Mouse (Mus musculus): ENCODE results near the gene Phyhipl. TPM values are rescaled to one million over a fixed set of nuclear protein-coding genes. Genes with fewer than 3 reads are reported as not detected.
A peak's percentile ranks its signal among the peaks of the same experiment; 100 is the strongest.

Phyhipl gene
- under 1 TPM; 0.31 to 0.65 TPM for total RNA-seq (2021)
- long read RNA-seq, experiment 1, partial matches to known transcripts, result 0 of 1 reads
- long read RNA-seq, experiment 1, other reads (novel, unspliced or antisense), result 0 of 1 reads
- long read RNA-seq, experiment 2, result 0 reads

DNA sequence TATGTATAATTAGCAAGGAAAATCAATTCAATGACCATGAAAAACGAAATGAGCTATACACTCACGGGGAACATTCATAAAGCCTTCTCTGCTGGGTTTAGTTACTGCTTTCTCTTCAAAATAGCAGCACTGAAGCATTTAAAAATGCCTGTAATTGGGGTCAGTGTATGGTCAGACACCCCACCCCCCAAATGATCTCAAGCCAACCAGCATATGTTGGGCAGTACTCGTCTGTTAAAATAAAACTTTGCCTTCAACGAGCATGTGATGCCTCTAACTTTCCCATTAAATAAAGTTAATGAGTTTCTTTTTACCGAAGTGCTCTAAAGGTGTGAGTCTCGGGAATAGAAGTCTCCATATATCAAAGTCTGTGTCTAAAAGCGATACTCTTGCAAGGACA lies at the start of gene Phyhipl:
Phyhipl (minus strand) TSS at position 138 of the 400 bp plus-strand sequence.
- no peak for DNase-seq

DNA sequence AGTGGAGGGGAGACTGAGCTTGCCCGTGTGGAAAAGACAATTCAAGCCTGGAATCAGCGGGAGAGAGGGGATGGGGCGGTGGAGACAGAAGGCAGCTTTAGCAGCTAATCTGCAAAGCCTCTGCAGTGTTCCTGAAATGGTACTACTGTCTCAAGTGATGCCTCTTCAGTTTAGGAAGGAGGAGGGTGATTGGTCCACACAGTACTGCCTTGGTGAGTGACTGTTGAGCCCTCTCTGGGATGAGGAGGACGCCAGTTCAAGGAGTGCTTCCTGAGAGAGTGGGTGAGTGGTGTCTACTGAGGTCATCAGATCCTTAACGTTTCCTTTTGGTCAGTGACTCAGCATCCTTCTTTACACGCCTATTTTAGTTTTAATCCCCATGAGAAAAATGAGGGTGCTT lies 47.4 kb upstream of the Phyhipl start:
- no peak for DNase-seq

DNA sequence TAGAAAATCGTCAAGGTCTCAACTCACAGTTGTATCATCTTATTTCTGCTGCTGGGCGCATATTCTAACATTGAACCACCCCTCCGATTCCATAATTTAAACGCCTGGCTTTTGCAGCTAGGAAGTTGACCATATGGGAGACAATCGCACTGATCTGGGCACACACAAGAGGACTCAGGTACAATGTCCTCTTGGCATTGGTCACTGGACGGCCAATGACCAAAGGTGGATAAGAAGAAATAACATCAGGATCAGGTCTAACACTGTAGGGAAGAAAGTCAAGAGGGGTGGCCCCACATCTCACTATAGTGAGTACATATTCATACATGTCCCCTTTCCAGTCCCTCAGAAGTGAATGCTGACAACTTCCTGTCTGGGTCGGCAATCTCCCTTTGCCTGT lies 43.8 kb upstream of the Phyhipl start:
- DNase-seq, result no peak

DNA sequence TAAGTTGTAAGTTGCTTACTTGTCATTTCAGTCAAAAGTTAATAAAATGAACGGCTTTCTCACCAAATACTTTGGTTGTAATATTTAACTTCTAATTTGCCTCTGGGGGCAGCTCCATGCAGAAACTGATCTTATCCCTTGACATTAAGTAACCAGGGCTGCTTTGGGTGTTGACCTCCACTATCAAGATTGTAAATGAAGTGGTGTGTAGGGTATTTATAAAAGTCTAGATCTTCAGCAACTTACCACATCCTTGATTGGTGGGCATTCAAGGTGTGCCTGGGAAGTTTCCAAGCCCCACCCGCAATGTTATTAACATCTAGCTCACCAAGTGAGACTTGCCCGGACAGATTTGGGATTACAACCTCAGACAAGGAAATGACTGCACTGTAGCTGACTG lies 42.2 kb upstream of the Phyhipl start:
- no peak for DNase-seq

DNA sequence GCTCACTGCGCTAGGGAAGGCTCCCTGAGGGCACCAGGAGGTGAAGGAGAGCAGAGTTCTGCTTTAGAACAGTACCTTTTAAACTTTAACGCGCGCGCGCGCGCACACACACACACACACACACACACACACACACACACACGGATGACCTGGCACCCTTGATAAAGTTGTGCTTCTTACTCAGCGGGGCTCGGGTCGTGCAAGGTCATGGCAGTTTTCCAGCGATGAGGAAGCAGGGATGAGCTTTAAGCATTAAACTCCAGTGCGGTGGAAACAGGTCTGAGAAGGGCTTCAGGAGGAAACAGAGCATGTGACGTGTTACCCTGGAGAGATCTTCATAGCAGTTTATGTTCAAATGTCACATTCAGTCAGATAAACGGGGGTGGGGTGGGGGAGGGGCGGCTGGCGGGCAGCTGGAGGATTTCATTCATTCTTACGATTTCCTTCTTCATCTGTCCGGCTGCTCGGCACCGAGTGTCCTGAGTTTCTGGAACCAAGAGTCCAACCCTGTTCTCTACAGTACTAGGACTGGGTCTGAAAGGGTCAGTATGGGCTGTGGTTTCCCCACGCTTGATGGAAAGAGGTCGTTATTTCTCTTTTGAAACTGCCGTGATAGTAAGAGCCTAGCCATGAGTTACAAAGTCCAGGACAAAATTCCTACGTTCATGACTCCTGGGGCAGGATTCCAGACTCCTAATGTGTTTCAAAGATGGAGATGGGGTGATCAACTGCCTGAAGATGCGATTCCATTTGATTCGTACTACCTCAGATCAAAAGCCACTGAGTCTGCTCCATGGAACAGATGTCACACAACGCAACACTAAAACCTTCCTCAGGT lies 41.2 kb upstream of the Phyhipl start:
- peak; percentile 9 for DNase-seq

DNA sequence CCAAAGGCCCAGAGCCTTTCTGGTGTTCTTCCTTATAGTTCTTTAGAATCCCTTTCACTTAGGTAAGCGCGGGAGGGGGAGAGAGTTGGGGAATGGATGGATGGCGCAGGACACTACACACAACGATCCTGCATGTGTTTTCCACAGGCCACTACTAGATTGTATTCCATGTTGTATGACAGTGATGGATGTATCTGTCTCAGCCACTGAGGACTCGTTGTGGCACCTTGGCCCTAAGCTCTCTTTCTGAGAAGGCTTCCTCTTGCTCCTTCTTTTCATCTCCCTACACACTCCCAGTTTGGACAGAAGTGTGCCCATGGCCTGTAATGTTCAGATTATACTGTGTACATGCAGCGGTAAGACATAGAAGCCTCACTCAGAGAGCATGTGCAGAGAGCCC lies 33.6 kb upstream of the Phyhipl start:
- DNase-seq, result no peak

DNA sequence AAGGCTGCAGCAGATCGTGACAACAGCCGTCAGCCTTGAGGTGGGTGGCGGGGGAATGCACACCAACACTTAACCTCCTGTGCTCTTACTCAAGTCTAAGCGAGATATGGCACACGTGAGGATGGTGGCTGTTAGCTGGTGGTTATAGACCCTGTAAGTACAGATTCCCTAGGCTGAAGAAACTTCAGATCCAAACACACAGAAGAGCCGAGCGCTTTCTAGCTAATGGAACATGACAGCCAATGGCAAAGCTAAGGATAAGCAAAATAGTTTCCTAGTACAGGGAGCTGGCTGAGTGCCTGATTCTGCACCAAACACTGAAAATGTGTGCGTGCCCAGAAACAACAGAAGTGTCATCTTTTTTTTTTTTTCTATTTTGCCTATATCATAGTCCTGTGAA lies 33.1 kb upstream of the Phyhipl start:
- DNase-seq, result no peak

DNA sequence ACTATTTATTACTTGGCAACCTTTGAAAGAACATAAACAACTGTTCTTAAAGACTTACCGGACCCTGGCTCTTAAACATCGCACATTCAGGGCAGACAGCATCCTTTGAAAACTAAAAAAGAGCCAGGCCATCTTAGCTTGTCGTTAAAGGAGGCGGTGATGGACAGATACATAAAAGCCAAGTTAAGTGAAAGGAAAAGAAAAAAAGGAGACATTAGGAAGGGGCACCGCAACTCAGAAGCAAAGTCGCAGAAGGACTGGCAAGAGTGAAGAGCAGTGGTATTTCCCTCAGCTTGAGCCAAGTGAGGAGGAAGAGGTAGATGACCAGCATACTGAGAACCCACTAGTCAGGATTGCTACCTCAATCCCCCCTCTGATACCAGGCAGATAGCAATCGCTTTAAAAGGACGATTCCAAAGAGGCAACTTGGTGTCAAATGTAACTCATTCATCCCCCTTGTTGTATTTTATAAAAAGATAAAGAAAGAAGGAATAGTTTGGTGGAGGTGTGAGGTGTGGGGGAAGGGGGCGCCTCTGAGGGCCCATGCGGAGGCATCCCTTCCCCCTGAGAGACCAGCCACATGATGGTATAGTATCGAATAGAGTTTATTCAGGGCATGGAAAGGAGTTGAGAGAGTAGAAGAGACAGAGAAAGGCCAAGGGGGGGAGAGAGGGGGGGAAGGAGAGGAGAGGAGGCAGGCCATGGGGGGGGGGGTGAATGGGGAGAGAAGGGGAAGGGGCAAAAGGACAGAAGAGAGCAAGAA lies 31.4 kb upstream of the Phyhipl start:
- DNase-seq, result no peak

DNA sequence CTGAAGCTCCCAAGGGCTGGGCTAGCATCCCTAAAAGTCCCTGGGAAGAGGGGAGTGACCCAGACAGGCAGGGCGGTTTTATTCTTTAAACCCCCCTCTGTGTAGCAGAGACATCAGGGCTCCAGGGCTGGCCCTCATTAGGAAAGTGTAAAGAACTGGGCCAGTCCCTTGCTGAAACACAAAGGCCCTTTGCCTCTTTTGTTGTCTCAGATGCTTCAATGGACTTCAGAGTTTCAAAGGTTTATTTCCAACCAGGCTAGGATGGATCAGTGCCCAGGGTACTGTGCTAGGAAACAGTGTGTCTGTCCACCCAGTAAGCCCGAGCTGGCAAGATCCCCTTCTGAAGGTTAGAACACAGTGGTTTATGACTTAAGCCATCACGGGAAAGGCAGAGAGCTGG lies 30.7 kb upstream of the Phyhipl start:
- DNase-seq, result no peak

DNA sequence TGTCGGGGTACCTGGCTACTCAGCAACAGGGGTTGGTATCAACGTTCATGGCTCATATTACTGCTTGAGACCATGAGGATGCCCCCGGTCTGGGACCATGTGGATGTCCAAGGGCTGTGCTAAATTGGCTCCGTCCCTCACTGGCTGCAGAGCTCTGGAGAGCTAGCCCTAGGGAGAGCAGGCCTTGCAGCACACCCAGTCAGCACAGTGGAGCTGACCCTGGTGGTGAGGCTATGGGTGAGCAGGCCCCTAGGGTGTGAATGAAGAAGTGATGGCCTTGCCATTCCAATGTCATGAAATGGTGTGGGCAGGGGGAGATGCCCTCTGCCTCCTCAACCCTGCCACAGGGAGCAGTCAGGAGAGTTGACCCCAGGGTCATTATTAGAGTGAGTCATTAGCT lies 27.7 kb upstream of the Phyhipl start:
- DNase-seq, result no peak

DNA sequence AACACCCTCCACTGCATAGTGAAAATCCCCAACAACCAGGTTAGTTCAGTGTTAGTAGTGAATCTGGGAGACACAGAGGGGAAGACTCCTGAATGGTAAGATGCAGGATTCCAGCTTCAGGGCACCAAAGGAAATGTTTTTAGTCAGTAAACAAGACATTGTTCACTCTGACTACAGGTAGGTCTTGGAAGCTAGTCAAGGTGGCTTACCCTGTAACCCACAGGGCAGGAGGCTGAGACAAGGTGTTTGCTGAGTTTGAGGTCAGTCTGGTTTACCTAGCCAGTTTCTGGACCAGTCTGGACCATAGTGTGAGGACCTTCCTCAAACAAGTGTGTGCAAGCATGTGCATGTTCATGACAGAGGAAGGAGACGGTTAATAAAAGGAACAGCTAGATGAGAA lies 22.2 kb upstream of the Phyhipl start:
- DNase-seq, result no peak

DNA sequence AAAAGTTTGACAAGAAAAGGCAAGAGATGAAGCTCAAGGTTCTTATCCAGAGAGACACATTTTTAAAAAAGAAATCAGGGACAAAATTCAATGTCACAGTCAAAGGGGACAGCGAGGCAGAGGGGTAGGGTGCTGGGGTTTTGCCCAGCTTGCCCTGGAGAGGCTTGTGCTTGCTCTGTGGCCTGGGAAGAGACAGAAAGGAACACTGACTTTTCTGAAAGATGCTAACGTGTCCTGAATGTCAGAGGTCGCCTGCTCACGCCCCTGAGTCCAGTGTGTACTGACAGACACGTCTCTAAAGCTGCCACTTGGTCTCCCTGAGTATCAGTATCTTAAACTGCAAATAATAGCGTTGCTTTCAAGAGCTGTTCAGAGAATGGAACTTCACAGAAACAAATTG lies 507 bp upstream of the Phyhipl start:
- no peak for DNase-seq

DNA sequence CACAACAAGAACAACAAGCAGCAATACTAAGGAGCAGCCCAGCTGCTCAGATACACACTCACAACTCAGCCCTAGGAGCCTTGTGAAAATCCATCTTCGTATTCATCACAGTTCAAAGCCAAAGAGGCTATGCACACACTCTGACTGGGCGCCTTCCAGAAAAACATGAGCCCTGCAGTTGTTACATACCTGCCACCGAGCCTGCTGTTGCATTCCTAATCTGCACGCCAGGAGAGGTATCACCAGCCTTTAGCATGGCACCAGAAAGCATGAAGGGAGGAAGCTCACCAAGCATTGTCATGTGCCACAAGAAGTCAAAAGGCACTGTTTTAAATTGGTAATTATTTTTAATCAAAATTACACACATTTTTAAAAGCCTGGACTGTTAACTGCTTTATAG lies 1.1 kb downstream of the Phyhipl start:
- no peak for DNase-seq

DNA sequence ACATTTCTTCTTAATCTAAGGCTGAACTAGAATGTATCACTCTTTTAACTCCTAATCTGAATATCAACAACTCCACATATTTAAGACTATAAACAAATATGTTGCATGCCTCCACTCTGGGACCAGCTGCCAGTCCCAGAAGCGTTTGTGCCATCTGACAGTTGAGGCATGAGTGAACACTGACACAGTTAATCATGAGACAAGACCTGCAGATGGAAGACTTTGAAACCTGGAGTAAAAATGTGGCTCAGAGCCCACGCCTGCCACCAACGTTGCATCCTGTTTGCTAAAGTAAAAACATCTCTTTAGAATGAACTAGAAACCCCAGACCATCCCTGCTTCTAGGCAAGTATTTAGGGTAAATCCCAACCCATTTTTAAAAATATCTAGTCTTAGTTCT lies 1.6 kb downstream of the Phyhipl start:
- no peak for DNase-seq

DNA sequence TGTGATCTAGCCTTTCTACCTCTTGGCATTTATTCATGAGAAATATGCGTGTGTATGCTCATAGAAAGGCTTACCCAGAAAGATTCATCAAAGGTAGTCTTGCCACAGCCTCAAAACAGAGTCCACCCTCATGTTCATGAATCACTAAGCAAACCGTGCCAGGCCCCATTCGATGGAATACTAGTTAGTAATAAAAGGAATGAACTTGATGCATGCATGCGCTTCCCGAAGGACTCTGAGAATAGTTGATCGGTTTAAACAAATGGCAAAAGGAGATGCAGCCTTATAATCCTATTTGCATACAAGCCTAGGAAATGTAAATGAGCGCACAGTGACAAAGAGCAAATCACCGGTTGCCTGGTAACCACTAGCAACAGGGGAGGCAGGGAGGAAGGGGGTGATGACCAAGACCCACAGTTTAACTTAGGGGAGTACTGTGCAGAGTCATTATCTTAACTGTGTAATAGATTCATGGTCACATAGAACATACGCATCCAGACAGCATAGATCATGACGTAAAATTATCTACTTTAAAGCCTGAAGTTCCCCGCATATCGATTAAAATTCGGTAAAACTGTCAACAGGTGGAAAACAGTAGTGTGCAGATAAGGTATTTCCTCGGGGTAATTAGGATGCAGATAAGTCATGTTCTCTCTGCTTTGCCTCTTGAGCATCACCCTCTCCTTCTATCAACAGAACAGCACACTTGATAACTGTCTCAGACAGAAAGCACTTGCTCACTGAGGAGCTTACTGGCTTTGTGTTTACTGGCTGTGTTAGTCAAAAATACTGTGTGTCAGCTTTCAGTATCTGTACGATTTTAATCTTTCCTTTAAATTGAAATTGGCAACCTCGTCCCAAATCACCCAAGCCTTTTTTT lies 3.8 kb downstream of the Phyhipl start:
- no peak for DNase-seq

DNA sequence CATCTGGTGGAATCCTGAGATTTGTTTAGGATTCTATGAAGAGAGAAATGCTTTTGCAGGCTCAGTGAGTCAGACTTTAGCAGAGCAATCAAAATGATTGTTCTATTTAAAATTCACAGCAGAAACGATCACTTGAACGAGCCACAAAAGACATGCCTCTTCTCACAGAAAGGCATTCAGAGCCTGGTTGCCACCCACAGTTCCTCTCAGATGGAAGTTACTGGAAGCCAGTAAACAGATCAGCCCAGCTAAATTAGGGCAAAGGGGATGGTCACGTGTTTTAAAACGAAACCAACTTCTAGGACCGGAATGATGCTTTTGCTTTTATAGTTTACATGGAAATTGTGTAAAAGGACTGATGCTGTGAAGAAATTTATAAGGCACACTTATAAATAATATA lies 6.9 kb downstream of the Phyhipl start:
- DNase-seq, result no peak

DNA sequence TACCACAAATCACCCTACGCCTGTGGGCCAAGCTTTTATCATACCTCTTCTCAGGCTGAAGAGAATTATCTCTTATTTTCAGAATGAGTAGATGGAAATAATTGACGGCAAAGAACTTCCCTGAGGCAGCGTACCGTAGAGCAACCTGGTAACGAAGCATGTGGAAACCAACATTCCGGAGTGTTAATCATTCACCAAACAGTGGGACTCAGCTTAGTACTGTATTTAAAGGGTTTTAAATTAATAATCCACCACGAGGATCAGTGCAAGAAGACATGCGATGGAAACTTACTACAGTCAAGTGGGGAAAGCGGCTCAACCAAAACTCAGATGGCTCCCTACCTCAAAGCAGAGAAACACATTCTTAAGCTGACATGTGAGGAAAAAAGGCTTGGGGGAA lies 12.6 kb downstream of the Phyhipl start:
- DNase-seq, result no peak

DNA sequence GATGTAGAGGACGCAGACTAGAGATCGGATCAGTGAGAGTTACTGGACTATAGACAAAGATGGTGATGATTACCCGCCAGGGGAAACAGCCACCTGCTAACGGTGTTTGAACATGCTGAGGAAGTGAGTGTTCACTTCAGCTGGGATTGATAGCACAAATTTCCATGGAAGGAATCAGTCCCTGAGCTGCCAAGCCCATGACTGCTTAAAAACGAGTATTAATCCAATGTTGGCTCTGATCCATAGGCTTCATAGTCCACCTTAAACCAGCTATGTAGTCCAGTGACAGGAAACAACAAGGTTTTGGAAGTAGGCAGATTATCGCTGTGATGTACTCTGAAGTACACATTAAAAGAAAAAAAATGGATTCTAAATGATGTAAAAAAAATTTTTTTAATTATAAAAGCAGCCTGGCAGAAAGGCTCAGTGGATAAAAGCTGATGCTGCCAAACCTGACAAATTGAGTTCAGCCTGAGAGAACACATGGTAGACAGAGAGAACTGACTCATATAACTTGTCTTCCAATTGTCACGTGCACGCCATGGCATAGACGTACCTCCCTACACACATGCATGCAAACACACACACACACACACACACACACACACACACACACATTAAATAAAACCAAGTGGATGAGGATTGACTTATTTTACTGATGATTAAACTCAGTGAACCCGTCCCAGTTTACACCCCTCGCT lies 14.7 kb downstream of the Phyhipl start:
- no peak for DNase-seq

DNA sequence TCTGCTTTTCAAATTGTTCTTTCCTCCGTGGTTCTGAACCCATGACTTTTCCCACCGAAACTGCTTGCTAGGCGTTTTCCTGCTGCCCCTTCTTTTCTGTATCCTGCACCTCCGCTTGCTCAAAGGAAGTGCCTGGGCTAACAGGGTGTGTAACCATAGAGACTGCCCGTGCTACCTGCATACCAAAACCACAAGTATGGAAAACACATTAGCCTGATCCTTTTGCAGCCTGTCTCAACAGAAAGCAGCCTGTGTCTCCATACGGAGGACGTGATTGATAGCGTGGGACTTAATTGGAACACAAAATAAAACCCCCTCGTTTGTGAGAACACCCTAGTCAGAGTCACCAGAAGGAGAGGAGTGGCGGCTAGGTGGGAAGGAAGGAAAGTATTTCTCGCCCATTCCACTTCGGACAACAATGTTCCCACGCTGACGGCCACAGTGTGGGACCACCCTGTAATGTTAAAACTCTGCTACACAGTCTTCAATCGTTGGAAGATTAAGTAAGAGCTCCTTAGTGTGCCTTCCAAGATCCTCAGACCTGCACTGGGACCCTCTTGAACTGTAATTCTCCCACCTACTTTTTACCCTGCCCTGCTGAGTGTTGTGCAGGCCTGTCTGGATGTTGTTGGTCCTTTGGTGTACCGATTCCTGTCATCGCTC lies 15.6 kb downstream of the Phyhipl start:
- no peak for DNase-seq

DNA sequence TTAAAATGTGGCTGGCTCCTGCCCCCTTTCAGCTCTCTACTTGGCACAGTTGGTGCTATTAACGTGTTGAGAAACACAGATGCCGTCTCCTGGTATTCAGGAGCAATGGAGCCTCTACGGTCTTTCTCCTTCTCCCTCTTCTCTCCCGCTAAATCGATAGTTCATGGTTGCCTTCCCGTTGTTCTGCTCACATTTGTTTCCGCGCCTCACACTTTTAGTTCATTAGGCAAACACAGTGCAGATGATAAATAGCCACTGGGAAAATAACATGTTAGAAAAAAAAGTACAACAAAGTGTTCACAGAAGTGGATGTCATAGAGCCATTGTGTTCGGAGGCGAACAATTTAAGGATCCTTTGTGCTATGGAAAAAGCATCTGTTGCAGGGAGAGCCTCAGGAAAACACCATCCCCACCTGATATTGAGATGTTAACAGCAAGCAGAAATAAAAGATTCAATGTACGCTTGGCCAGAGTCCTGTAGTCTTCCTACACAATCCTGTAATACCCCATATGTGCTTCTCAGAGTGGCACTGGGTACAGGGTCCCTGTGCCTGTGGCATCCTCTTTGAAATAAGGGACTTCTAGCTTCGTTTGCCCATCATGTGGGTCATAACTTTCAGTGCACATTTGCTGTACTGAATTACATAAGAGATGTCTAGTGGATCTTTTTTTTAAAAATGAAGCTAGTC lies 18.0 kb downstream of the Phyhipl start:
- no peak for DNase-seq

DNA sequence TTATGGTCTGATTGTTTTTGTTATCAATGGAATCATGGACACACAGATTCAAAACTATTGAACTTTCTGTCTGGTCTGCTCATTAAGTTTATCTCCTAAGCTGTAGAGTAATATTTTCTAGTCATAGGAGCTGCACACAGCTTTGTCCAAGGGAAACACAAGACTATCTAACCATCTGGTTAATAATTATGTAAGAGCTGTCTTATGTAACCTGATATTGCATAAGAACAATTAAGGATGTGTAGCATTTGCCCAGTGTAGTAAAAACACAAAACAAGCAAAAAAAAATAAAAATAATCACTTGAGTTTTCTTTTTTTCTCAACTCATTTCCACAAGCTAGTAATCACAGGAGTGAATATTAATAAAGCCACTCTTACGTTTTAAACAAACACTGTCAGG lies 20.5 kb downstream of the Phyhipl start:
- DNase-seq, result no peak
